Mouse (Mus musculus) stomach, embryonic 16.5 days (tissue): ENCODE measurements at regions not wholly inside any gene's neighbourhood (a gene's known extent, or its start where the extent isn't known, plus 50 kb on each side); places are given as distances from the start of the nearest gene placed in this dataset.
A peak's percentile ranks its signal among the peaks of the same experiment; 100 is the strongest.

Source experiments
- ATAC-seq: fragments of 200-750 bp; cut with Nextera tagmentation; 2 replicates; pipeline ENCODE4 v1.8.0; 2017; ENCODE audit warnings: moderate number of reproducible peaks, moderate TSS enrichment; ENCODE audit not compliant: insufficient read depth, low FRiP score
- H3K27ac ChIP-seq: fragments of 300-500 bp; sonication (generic); 2 replicates; pipeline ENCODE4 v1.5.1; 2014; ENCODE audit warnings: low read length
- H3K27me3 ChIP-seq: fragments of 300-500 bp; sonication (generic); 2 replicates; pipeline ENCODE4 v1.6.1; 2014; ENCODE audit warnings: low read length, control low read depth, mixed read lengths; ENCODE audit not compliant: control insufficient read depth, insufficient read depth
- H3K36me3 ChIP-seq: fragments of 300-500 bp; sonication (generic); 2 replicates; pipeline ENCODE4 v1.6.1; 2014; ENCODE audit warnings: low read length; ENCODE audit not compliant: control insufficient read depth, insufficient read depth
- H3K4me1 ChIP-seq: fragments of 300-500 bp; sonication (generic); 2 replicates; pipeline ENCODE4 v1.6.1; 2014; ENCODE audit warnings: low read length, control low read depth, mixed read lengths; ENCODE audit not compliant: control insufficient read depth, insufficient read depth
- H3K4me2 ChIP-seq: fragments of 300-500 bp; sonication (generic); 2 replicates; pipeline ENCODE4 v1.6.1; 2014; ENCODE audit warnings: low read depth, low read length, mixed read lengths
- H3K4me3 ChIP-seq: fragments of 300-500 bp; sonication (generic); replicated peaks from 2 replicates; pipeline ENCODE4 v1.5.1; 2014; ENCODE audit warnings: mild to moderate bottlenecking, low read length
- H3K9ac ChIP-seq: fragments of 300-500 bp; sonication (generic); 2 replicates; pipeline ENCODE4 v1.6.1; 2014; ENCODE audit warnings: low read length
- H3K9me3 ChIP-seq: fragments of 300-500 bp; sonication (generic); replicated peaks from 2 replicates; pipeline ENCODE4 v1.6.1; 2016; ENCODE audit warnings: low read length, control low read depth; ENCODE audit not compliant: control insufficient read depth
- WGBS: fragments of 180-500 bp; shearing (Covaris S2); extraction: QIAGEN DNeasy Blood & Tissue Kit; methylation state at CpG from one replicate; pipeline ENCODE4 v1.1.7; 2014; 5-methylcytosine and 5-hydroxymethylcytosine counted together

GRCm38 (mm10) chr13:60071595-60071994 is 105.6 kb downstream of the Gas1 start:
- no peaks in the 10 kb centered on the region for H3K36me3 ChIP-seq
- no peak for ATAC-seq
- H3K9me3 ChIP-seq, result no peaks in the 10 kb centered on the region
- H3K4me2 ChIP-seq, result no peak overlapping the region
- peaks cover 7% of the 10 kb centered on the region; the same call in 1 of the 2 replicates for H3K4me1 ChIP-seq
- H3K27ac ChIP-seq, result no peak overlapping the region
- no peak overlapping the region for H3K4me3 ChIP-seq
- WGBS, result 56% methylated on average over 9 of the region's 9 CpGs
- H3K27me3 ChIP-seq, result no peaks in the 10 kb centered on the region
- H3K9ac ChIP-seq, result no peak overlapping the region

- H3K4me2 ChIP-seq, result no peak overlapping the region
- no peaks in the 10 kb centered on the region for H3K9me3 ChIP-seq
- no peak overlapping the region for H3K9ac ChIP-seq
- peak; percentile 33; the same call in 1 of the 2 replicates for ATAC-seq
- H3K27ac ChIP-seq, result peak overlapping the region; percentile 7
- H3K4me3 ChIP-seq, result no peak overlapping the region
- peaks cover 4% of the 10 kb centered on the region; the same call in 1 of the 2 replicates for H3K4me1 ChIP-seq
- WGBS, result 42% methylated on average over 9 of the region's 9 CpGs
- H3K36me3 ChIP-seq, result no peaks in the 10 kb centered on the region
- no peaks in the 10 kb centered on the region for H3K27me3 ChIP-seq
Measured at GRCm38 (mm10) chr13:60069196-60069595, 108.0 kb downstream of the Gas1 start.

GRCm38 (mm10) chr13:60067325-60067724 is 109.8 kb downstream of the Gas1 start:
- H3K4me3 ChIP-seq, result no peak overlapping the region
- H3K36me3 ChIP-seq, result no peaks in the 10 kb centered on the region
- peak; percentile 53; the same call in 1 of the 2 replicates for ATAC-seq
- peaks cover 4% of the 10 kb centered on the region; the same call in 1 of the 2 replicates for H3K4me1 ChIP-seq
- 79% methylated on average over 9 of the region's 9 CpGs for WGBS
- no peaks in the 10 kb centered on the region for H3K9me3 ChIP-seq
- no peak overlapping the region for H3K4me2 ChIP-seq
- no peaks in the 10 kb centered on the region for H3K27me3 ChIP-seq
- H3K9ac ChIP-seq, result no peak overlapping the region
- H3K27ac ChIP-seq, result no peak overlapping the region

GRCm38 (mm10) chr13:60061589-60061988 is 115.6 kb downstream of the Gas1 start:
- Histone ChIP-seq H3K4me2 (no peak overlapping the region), H3K36me3 (no peaks in the 10 kb centered on the region), H3K27ac (no peak overlapping the region), H3K9ac (no peak overlapping the region), H3K4me1 (no peaks in the 10 kb centered on the region; the same call in 1 of the 2 replicates), H3K9me3 (no peaks in the 10 kb centered on the region), H3K27me3 (no peaks in the 10 kb centered on the region), H3K4me3 (no peak overlapping the region)
- 68% methylated on average over 6 of the region's 6 CpGs for WGBS
- ATAC-seq, result no peak

- no peak for ATAC-seq
- 29% methylated on average over 13 of the region's 13 CpGs for WGBS
- no peak overlapping the region for H3K9ac ChIP-seq
- H3K4me1 ChIP-seq, result no peaks in the 10 kb centered on the region; the same call in 1 of the 2 replicates
- H3K27ac ChIP-seq, result no peak overlapping the region
- H3K4me3 ChIP-seq, result no peak overlapping the region
- no peaks in the 10 kb centered on the region for H3K9me3 ChIP-seq
- no peaks in the 10 kb centered on the region for H3K36me3 ChIP-seq
- no peaks in the 10 kb centered on the region for H3K27me3 ChIP-seq
- no peak overlapping the region for H3K4me2 ChIP-seq
Measured at GRCm38 (mm10) chr13:60057761-60058274, 119.3 kb downstream of the Gas1 start.

GRCm38 (mm10) chr13:60054531-60054930 is 122.6 kb downstream of the Gas1 start:
- no peak overlapping the region for H3K9ac ChIP-seq
- no peak for ATAC-seq
- 26% methylated on average over 3 of the region's 3 CpGs for WGBS

GRCm38 (mm10) chr13:60054081-60054480 is 123.1 kb downstream of the Gas1 start:
- ATAC-seq, result no peak
- no peak overlapping the region for H3K4me3 ChIP-seq
- H3K27me3 ChIP-seq, result no peaks in the 10 kb centered on the region
- WGBS, result 63% methylated on average over 9 of the region's 9 CpGs
- no peak overlapping the region; the same call in 1 of the 2 replicates for H3K27ac ChIP-seq
- H3K4me1 ChIP-seq, result no peaks in the 10 kb centered on the region; the same call in 1 of the 2 replicates
- H3K4me2 ChIP-seq, result no peak overlapping the region
- no peak overlapping the region for H3K9ac ChIP-seq
- no peaks in the 10 kb centered on the region for H3K36me3 ChIP-seq
- no peaks in the 10 kb centered on the region for H3K9me3 ChIP-seq

More at GRCm38 (mm10) chr13:60054531-60054930, 122.6 kb downstream of the Gas1 start:
- Histone ChIP-seq H3K36me3 (no peaks in the 10 kb centered on the region), H3K27ac (no peak overlapping the region), H3K4me2 (no peak overlapping the region), H3K4me1 (no peaks in the 10 kb centered on the region; the same call in 1 of the 2 replicates), H3K4me3 (no peak overlapping the region), H3K9me3 (no peaks in the 10 kb centered on the region), H3K27me3 (no peaks in the 10 kb centered on the region)

GRCm38 (mm10) chr13:60051866-60052265 is 125.3 kb downstream of the Gas1 start:
- Histone ChIP-seq H3K4me1 (peaks cover 10% of the 10 kb centered on the region; the same call in 1 of the 2 replicates), H3K9me3 (no peaks in the 10 kb centered on the region), H3K4me3 (no peak overlapping the region), H3K9ac (no peak overlapping the region), H3K36me3 (no peaks in the 10 kb centered on the region), H3K27me3 (no peaks in the 10 kb centered on the region), H3K4me2 (no peak overlapping the region), H3K27ac (no peak overlapping the region)
- ATAC-seq, result no peak
- WGBS, result 52% methylated on average over 1 of the region's 1 CpGs

- WGBS, result 75% methylated on average over 9 of the region's 9 CpGs
- Histone ChIP-seq H3K9me3 (no peaks in the 10 kb centered on the region), H3K27me3 (no peaks in the 10 kb centered on the region), H3K27ac (no peak overlapping the region), H3K4me2 (no peak overlapping the region), H3K4me3 (no peak overlapping the region), H3K9ac (no peak overlapping the region), H3K36me3 (no peaks in the 10 kb centered on the region), H3K4me1 (peaks cover 10% of the 10 kb centered on the region; the same call in 1 of the 2 replicates)
- no peak for ATAC-seq
Measured at GRCm38 (mm10) chr13:60050799-60051580, 126.2 kb downstream of the Gas1 start.
